Mouse (Mus musculus) cerebellum, adult 9-11 months (tissue): ENCODE data around the gene Shc3.

Source experiments
- DNase-seq: peaks from one replicate; pipeline ENCODE4 v3.0.0; 2022

The Shc3 gene

DNA sequence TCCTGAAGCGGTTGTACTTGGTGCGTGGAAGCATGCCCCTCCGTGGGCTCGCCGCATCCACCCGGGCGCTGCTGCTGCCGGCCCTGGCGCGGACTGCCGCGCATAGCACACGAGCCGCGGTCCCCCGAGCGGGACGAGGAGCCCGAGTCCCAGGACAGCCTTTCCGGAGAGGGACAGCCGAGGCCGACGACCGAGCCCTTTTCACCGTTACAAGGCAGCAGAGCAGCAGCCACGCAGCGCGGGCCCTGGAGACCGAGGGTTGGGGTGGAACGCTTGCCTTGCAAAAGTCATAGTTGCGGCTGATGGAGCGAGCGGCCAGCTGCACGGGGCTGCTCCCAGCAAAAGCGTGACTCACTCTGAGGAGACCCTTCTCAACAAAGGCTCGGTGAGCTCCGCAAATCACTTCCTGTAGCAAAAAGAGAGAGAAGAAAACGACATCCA, 1.8 kb downstream of the Shc3 start:
- DNase-seq, result peak; percentile 7

- DNase-seq, result no peak
Measured at GRCm38 (mm10) chr13:51567078-51567395, 2.2 kb downstream of the Shc3 start.

DNA sequence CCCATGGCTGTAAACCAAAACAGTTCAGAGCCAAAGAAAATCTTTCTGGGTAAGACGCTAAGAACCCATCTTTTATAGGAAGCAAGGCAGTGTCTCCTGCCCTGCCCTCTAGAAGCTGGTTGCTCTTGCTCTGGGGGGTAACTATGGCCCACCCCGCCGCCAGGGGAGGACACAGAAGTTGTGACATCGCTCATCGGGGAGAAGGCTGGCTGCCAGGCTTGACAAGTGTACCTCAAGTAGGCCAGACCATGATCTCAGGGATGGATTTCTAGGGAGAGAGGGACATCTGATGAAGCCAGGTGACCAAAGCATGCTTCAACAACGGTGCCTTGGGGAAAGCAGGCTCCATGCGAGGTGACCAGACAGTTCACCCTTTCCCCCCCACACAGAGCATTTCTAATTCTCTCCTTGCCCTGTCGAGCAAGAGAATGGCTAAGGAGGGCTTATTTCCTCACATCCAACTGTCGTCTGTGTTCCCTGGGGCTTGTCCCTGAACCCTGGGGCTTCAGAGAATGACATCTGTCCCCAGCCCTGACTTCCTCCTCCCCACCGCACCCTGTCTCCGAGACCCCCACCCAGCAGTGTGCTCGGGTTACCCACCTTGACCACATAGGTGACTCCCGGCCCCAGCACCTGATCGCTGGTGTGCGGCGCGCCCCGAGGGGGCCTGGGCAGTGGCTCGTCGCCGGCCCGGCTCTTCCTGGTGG, 2.7 kb downstream of the Shc3 start:
- DNase-seq, result peak; percentile 7

DNA sequence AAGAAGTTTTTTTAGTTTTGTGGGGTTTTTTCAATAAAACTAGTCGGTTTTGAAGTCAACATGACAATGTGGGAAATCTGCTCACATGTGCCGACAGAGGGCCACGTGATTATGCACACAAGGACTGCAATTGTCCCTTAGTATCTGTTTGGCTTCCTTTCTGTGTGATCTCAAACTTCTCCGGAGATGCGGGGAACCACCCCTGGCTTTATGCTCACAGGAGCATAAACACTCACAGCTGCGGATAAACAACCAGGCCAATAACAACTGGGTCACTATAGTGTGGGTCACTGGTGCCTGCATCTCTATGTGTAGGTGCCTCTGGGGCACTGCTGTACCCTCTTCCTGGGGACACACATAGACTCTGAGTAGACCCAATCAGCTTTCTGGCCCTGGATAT, 4.5 kb downstream of the Shc3 start:
- no peak for DNase-seq

DNA sequence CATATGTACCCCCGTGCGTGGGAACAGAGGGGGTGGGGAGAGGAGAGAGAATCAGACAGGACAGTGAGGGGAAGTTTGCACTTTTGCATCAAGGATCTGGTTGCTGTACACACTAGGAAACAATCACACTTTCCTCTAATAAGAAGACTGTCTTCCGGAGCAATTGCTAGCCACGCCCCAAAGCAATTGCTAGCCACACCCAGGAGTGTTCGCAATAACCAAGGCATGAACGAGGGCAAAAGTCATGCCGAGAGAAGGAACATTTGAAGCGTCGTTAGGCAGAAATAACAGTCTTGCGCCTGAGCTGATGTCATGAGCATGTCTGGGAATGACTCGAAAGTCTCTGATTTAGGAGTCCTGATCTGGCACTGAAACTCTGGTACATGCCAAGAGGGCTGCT, 15.9 kb downstream of the Shc3 start:
- DNase-seq, result no peak

DNA sequence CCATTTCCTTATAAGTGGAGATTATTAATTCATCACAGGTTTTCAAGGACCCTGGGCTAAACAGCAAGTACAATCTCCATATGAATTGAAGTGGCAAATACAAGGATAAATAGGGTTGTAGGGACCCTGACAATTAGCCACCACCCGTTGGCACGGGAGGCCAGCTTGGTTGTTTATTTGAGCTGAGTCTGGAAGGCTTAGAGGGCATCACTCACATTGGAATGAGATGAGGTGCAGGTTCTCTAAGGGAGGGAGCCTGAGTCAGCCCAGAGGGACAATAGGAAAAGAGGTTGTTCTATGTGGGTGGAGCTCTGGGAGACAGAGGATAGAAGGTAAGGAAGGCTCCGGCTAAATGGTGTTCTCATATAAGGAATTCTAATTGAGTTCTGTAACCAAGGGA, 17.0 kb downstream of the Shc3 start:
- DNase-seq, result no peak

DNA sequence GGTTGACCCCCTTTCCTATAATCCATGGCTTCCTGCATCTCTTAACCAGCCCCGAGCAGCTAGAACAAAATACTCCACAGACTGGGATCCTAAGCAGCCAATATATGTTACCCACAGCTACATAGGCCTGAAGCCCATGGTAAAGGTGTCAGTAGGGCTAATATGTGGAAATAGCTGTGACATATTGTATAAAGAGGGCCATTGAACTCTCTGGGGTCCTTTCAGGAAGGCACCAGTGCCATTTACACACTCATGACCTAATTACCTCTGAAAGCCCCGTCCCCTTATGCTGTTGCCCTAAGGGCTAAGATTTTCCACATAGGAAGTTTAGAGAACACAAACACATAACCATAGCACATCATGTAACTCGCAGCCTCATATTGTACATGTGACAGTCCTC, 17.4 kb downstream of the Shc3 start:
- no peak for DNase-seq

GRCm38 (mm10) chr13:51539816-51540215, 29.4 kb downstream of the Shc3 start:
- no peak for DNase-seq

- no peak for DNase-seq
Measured at GRCm38 (mm10) chr13:51535326-51535725, 33.9 kb downstream of the Shc3 start.

DNA sequence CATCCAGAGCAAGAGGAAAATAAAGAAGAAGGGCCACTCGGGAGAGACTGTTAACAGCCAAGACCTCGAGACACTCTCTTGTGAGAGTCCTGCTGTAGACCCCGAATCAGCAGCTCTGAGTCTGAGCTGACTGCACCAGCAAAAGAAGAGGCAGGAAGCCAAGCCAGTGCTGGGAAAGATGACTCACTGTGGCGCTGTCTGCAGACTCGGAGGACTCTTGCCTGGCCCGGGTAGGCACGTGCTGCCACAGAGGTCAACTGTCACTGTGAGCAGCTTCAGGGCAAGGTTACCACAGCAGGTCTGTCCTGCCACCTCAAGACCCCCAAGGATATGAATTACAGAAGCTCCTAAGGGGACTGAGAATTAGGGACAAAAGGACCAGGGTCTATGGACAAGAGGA, 42.7 kb downstream of the Shc3 start:
- DNase-seq, result no peak

DNA sequence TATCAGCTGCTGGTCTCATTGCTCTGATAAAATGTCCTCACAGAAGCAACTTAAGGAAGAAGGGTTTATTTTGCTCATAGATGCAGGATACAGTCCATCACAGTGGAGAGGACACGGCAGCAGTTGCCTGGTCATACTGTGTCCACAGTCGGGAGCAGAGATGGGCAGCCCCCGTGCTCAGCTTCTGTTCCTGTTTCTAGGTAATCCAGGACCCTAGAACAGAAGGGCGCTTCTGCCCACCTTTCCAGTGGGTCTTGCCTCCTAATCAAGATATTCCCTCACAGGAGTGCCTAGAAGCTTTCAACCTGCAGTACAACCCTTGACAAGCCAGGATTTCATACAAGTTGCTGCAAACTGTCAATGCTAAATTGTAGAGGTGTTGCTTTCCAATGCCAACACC, 44.9 kb downstream of the Shc3 start:
- DNase-seq, result no peak

DNA sequence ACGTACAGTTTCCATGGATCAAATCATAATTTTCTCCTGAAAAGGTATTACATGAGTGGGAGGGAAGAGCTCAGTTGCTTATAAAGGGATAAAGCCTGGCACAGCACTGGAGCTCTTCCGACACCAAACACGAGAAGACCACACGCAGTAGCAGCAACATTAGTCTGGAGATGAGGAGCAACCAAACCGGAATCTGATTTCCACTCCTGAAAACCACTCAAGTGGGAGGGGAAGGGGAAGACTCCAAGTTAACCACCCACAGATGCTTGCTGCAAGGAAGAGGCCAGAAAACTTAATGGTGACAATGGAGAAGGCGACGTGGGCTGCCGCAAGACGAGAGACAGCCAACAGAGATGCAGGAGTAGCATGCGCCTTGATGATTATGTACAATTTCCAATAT, 45.9 kb downstream of the Shc3 start:
- DNase-seq, result no peak

- DNase-seq, result no peak
Measured at GRCm38 (mm10) chr13:51518880-51519279, 50.3 kb downstream of the Shc3 start.

GRCm38 (mm10) chr13:51517943-51518342, 51.3 kb downstream of the Shc3 start:
- DNase-seq, result no peak

DNA sequence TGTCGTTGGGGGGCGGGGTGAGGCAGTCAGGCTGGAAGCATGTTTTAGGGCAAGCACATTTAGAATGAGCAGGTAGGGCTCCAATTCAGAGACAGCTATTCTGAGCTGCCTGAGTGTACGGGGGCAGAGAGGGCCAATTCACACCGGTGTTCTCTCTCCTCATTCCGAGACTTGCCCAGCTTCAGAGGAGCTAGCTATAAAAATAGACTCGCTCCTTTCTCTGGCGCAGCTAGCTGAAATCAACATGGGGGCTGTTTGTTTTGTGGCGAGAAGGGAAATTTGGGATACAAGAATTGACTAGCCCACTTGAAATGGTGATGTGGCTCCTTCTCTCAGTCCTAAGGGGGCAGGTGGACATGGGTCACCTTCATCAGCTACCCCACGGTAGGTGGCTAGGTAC, 60.4 kb downstream of the Shc3 start:
- DNase-seq, result no peak

DNA sequence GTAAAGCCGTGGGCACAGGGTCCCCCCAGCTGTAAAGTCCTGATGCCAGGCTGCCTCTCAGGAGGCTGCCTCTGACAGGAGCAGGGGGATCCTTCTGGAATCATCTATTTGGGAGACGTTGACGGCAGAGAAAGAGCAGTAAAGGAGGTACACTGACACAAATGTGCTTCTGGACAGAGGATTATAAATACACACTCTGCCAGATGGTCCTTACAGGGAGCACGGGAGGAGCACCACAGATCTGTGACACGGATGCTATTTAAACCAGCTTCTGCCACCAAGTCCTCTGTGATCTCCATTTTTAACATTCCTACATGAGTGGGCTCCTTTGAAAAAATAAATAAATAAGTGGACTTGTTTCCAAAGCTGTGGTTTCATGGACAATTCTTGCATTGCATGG, 63.5 kb downstream of the Shc3 start:
- DNase-seq, result no peak

DNA sequence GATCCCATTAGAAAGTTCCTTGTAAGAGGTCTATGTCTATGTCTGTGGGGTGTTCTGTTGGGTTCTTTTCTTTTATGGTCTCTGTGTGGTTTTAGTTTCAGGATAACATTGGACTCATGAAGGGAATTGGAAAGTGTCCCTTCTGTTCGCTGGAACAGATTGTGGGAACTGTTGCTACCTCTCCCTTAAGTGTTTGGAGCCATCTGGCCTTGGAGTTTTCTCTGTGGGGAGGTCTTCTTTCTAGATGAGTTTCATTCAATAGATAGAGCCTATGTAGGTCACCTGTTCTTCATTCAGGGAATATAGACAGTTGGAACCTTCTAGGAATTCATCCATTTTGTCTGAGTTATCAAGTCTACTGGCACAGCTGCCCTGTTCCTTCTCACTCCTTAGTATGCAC, 69.5 kb downstream of the Shc3 start:
- DNase-seq, result peak; percentile 10

- DNase-seq, result no peak
Measured at GRCm38 (mm10) chr13:51493676-51494075, 75.5 kb downstream of the Shc3 start.

- DNase-seq, result no peak
Measured at GRCm38 (mm10) chr13:51491649-51492435, 77.4 kb downstream of the Shc3 start.

- DNase-seq, result no peak
Measured at GRCm38 (mm10) chr13:51490195-51490594, 79.0 kb downstream of the Shc3 start.

DNA sequence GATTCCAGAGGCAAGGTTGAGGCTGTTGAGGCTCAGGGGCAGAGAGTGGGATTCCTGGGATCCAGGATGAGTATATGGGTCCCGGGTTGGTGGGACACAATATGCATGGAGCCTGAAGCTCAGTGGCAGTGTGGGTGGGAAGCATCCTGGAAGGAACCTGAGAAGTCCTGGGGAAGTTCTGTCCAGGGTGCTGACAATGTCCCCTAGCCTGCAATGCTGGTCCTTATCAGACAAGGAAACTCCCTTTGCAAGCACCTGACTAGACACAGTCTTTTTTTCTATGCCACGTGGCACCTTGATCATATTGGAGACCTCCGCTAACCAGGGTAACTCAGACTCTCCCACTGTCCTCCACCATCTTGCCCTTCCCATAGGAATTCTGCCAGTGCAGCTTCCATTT, 80.3 kb downstream of the Shc3 start:
- no peak for DNase-seq

DNA sequence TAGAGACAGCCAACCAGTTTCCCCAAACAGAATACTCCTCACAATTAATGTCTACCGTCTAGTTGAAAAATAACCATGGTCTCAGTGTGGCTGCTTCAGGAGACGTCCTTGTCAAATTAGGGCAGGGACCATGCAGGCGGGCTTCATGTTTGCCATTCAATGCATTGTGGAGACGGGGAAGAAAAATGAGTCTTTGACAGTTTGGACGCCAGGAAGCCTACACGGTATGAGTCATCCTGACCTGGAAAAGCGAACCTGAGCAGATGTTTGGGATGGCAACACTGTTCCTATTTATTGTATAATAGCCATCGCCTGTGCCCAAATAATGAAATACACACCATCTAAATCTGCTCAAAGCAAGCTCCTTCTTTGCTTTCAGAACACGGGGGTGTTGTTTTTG, 83.9 kb downstream of the Shc3 start:
- DNase-seq, result no peak

- DNase-seq, result no peak
Measured at GRCm38 (mm10) chr13:51482786-51483185, 86.4 kb downstream of the Shc3 start.

DNA sequence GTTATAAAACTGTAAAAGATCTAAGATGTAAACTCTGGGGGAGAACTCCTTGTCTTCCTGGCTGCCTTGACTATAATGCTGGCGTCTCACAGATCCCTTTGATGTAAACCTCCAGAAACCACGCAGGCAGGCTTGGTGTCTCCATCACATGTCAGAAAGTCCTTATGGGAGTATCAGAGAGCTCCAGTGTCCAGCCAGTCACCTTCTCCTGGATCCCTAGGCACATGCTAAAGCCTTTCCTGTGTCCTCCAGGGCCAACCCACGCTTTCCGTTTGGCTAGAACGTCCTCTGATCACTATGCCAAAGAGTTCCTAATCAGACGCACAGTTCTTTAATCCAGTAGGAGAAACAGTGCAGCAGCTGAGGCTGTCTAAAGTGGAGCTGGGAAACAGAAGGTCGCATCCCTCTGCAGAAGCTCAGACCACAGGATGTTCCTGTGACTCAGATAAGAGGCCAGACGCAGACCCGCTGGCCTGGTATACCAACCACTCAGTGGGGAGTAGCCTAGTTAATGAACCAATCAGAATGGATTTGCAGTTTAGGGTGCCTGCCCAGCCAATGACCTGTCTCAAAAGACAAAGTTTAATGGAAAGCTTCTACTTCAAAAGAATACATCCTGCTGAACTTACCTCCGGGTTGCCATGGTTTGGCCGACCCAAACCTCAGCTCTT, 88.7 kb downstream of the Shc3 start:
- peak; percentile 5 for DNase-seq
